Mouse (Mus musculus): ENCODE results near the gene Aox3. TPM values are rescaled to one million over a fixed set of nuclear protein-coding genes. Genes with fewer than 3 reads are reported as not detected.

The Aox3 gene
- polyA plus RNA-seq, 1 experiment from 2014 or later, result 0.26 TPM

DNA sequence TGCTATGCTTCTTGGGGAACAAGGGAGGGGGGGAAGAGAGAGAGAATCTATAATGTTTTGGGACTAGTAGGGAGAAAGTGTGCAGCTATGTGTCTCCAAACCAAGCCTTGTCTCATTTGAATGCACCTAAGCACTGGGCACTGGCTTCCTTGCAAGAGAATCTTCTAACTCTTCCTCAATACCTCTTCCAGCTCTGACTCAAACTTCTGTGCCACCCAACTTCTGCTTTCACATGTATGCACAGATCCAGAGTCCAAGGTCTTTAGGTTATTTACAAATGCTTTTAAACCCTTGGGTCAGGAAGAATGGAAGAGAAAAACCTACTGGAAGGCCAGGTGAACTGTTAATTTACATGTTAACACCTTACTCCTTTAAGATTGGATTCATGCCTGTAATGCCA lies 511 bp downstream of the Aox3 start:
- no peaks in the 10 kb centered on the region for H3K36me3 ChIP-seq
- no peaks in the 10 kb centered on the region for H3K27me3 ChIP-seq (ENCODE audit: insufficient read depth, poor library complexity, severe bottlenecking)
- H3K4me3 ChIP-seq, result no peak overlapping the region
- H3K4me1 ChIP-seq (replicated peaks), result no peaks in the 10 kb centered on the region
- H3K27ac ChIP-seq, result no peak overlapping the region
- H3K9me3 ChIP-seq, result no peaks in the 10 kb centered on the region
- DNase-seq (ENCODE audit: low spot score), result no peak

- Histone ChIP-seq H3K27ac (no peak overlapping the region), H3K27me3 (ENCODE audit: insufficient read depth, poor library complexity, severe bottlenecking) (no peaks in the 10 kb centered on the region), H3K4me1 (replicated peaks) (no peaks in the 10 kb centered on the region), H3K36me3 (no peaks in the 10 kb centered on the region), H3K9me3 (no peaks in the 10 kb centered on the region), H3K4me3 (no peak overlapping the region)
- no peak for DNase-seq (ENCODE audit: low spot score)
- 77% methylated on average over 6 of the region's 6 CpGs for WGBS
Observed at GRCm38 (mm10) chr1:58114021-58114560, 1.2 kb downstream of the Aox3 start.

DNA sequence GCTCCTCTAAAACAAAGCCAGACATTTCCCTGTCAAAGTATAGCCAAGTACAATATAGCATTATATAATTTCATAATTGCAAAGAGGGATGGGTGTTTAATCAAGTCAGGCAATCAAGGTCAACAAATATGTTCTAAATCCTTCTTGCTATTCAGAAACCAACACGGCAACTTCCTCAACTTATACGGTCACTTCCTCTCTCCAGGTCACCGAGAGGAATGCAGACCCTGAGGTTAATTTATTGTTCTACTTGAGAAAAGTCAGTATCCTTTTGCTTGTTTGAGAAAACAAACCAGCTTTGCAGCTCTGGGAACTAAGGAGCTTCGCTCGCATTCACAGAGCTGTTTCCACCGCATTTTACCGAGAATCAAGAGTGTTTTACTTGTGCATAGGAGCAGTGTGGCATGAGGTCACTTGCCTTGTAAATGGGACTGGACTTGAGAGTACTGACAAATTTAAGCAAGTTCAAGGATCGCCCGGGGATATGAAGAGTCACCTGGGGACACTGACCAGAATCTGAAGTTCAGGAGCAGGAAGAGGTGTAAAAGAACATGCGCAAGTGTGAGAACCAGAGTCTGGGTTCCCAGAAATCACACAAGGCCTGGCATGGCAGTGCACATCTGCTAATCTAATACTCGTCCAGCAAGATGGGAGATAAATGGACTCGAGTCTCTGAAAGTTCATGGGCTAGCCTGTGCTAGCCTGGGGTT lies 1.9 kb downstream of the Aox3 start:
- Histone ChIP-seq H3K9me3 (no peaks in the 10 kb centered on the region), H3K27me3 (ENCODE audit: insufficient read depth, poor library complexity, severe bottlenecking) (no peaks in the 10 kb centered on the region), H3K27ac (no peak overlapping the region), H3K36me3 (no peaks in the 10 kb centered on the region), H3K4me3 (no peak overlapping the region), H3K4me1 (replicated peaks) (no peaks in the 10 kb centered on the region)
- no peak for DNase-seq (ENCODE audit: low spot score)
- WGBS, result 76% methylated on average over 12 of the region's 12 CpGs

- WGBS, result 93% methylated on average over 3 of the region's 3 CpGs
- Histone ChIP-seq H3K27ac (no peak overlapping the region), H3K4me1 (replicated peaks) (no peaks in the 10 kb centered on the region), H3K9me3 (no peaks in the 10 kb centered on the region), H3K27me3 (ENCODE audit: insufficient read depth, poor library complexity, severe bottlenecking) (no peaks in the 10 kb centered on the region), H3K4me3 (no peak overlapping the region), H3K36me3 (no peaks in the 10 kb centered on the region)
- DNase-seq (ENCODE audit: low spot score), result no peak
Observed at GRCm38 (mm10) chr1:58118231-58118630, 5.3 kb downstream of the Aox3 start.

DNA sequence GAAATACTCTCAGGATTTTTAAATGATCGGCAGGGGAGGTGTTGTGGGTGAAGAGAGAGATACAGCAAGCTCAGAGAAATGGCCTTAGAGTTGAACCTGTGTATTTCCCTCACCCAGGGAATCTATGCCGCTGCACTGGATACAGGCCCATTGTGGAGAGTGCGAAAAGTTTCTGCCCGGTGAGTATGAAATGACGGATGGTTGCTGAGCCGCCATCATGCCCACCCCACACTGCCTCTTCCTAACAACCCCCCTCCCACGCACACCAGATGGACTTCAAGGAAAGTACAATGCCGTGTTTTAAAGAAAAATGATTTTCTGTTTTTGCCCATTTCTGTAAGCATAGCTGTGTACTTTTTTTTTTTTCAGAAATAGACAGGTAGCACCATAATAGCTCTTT lies 12.0 kb downstream of the Aox3 start:
- no peak overlapping the region for H3K4me3 ChIP-seq
- WGBS, result 90% methylated on average over 8 of the region's 8 CpGs
- H3K27me3 ChIP-seq (ENCODE audit: insufficient read depth, poor library complexity, severe bottlenecking), result no peaks in the 10 kb centered on the region
- no peaks in the 10 kb centered on the region for H3K36me3 ChIP-seq
- no peak for DNase-seq (ENCODE audit: low spot score)
- no peaks in the 10 kb centered on the region for H3K9me3 ChIP-seq
- H3K4me1 ChIP-seq (replicated peaks), result no peaks in the 10 kb centered on the region
- H3K27ac ChIP-seq, result no peak overlapping the region

DNA sequence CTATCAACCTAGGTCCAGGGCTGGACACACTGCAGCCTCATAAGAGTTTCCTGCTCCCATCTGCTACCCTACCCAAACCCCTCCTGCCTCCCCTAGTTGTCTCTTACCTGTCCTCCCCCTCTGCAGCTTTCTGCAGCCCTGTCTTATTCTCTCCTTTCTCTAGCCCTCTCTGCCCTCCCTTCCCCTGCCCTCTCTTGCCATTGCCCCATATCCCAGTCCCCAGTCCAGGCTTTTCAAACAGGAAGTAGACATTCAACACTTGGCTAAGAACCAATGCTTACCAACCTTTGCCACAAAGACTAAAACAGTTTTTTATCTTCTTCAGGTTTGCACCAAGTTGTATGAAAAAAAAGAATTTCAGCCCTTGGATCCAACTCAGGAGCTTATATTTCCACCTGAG lies 25.0 kb downstream of the Aox3 start:
- H3K36me3 ChIP-seq, result no peaks in the 10 kb centered on the region
- no peak overlapping the region for H3K4me3 ChIP-seq
- no peak overlapping the region for H3K27ac ChIP-seq
- H3K27me3 ChIP-seq (ENCODE audit: insufficient read depth, poor library complexity, severe bottlenecking), result no peaks in the 10 kb centered on the region
- no peak for DNase-seq (ENCODE audit: low spot score)
- no peaks in the 10 kb centered on the region for H3K9me3 ChIP-seq
- H3K4me1 ChIP-seq (replicated peaks), result no peaks in the 10 kb centered on the region

DNA sequence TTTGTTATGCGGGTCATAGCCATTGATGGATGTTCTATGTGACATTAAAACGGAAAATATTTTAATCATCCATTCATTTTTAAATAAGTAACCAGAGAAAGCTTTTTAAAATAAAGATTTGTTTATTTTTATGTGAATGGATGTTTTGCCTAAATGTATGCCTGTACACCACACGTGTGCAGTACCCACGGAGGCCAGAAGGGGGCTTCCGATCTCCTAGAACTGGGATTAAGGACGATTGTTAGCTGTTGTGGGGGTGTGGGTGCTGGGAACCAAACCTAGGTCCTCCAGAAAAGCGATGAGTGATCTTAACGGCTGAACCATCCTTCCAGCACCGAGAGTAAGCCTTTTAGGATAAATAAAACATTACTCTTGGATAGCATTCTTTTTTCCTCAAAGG lies 26.1 kb downstream of the Aox3 start:
- no peaks in the 10 kb centered on the region for H3K36me3 ChIP-seq
- 90% methylated on average over 9 of the region's 9 CpGs for WGBS
- H3K9me3 ChIP-seq, result no peaks in the 10 kb centered on the region
- H3K4me3 ChIP-seq, result no peak overlapping the region
- H3K27ac ChIP-seq, result no peak overlapping the region
- no peaks in the 10 kb centered on the region for H3K27me3 ChIP-seq (ENCODE audit: insufficient read depth, poor library complexity, severe bottlenecking)
- no peak for DNase-seq (ENCODE audit: low spot score)
- no peaks in the 10 kb centered on the region for H3K4me1 ChIP-seq (replicated peaks)

GRCm38 (mm10) chr1:58140607-58141006 lies 27.7 kb downstream of the Aox3 start:
- no peaks in the 10 kb centered on the region for H3K27me3 ChIP-seq (ENCODE audit: insufficient read depth, poor library complexity, severe bottlenecking)

DNA sequence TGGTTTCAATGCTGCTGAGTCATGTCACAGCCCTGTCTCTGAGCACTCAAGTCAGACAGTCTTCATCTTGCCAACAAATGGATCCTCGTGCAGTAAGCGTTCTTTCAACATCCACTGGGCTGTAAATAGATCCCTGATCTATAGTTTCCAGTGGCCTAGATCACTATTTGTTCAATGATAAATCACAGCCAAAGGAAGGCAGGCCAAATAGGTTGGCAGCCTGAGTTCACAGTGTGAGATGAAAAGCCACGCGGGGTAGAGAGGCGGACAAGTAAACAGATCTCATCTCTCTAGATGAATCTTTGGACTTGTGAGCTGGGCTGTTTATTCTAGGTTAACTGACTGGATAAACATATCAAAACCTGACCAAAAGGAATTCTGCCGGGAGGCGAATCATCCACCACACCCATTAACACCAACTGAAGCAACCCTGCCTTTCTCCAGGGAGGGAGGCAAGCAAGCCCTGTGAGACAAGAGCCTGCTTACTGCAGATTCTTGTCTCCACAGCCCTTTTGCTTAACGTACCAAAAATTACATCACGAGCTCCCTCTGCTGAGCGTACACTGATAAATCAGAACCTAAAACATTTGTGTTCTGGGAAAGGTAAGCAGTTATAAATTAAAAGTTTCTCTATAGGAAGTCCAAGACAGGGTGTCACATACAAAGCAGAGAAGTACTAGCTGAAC lies 31.6 kb downstream of the Aox3 start:
- Histone ChIP-seq H3K4me3 (no peak overlapping the region), H3K27ac (no peak overlapping the region), H3K27me3 (ENCODE audit: insufficient read depth, poor library complexity, severe bottlenecking) (no peaks in the 10 kb centered on the region), H3K9me3 (no peaks in the 10 kb centered on the region), H3K36me3 (no peaks in the 10 kb centered on the region), H3K4me1 (replicated peaks) (no peaks in the 10 kb centered on the region)
- 81% methylated on average over 10 of the region's 10 CpGs for WGBS
- no peak for DNase-seq (ENCODE audit: low spot score)

More at GRCm38 (mm10) chr1:58140607-58141006, 27.7 kb downstream of the Aox3 start:
- Histone ChIP-seq H3K9me3 (no peaks in the 10 kb centered on the region), H3K36me3 (no peaks in the 10 kb centered on the region), H3K4me1 (replicated peaks) (no peaks in the 10 kb centered on the region), H3K4me3 (no peak overlapping the region), H3K27ac (no peak overlapping the region)
- WGBS, result 89% methylated on average over 5 of the region's 5 CpGs
- DNase-seq (ENCODE audit: low spot score), result no peak

DNA sequence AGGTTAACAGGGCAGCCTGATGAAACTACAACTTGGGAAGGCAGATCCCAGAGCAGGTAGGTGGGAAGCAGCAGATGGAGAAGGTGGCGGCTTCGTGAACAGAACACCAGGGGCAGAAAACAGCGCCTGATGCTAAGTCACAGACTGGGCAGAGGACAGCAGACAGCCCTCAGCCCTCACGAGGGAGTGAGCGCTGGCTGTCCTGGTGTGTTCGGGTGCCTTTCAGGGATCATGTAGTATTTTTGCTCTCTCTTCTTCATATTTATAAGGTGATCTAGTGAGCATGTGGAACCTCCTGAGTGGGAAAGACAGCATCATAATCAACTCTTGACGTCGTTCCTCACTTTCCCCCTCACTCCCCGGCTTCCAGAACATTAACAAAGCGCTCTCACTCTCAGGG lies 33.1 kb downstream of the Aox3 start:
- no peak for DNase-seq (ENCODE audit: low spot score)
- Histone ChIP-seq H3K27ac (no peak overlapping the region), H3K4me3 (no peak overlapping the region), H3K27me3 (ENCODE audit: insufficient read depth, poor library complexity, severe bottlenecking) (no peaks in the 10 kb centered on the region), H3K4me1 (replicated peaks) (no peaks in the 10 kb centered on the region), H3K9me3 (no peaks in the 10 kb centered on the region), H3K36me3 (no peaks in the 10 kb centered on the region)
- WGBS, result 86% methylated on average over 10 of the region's 10 CpGs

- H3K27ac ChIP-seq, result no peak overlapping the region
- H3K36me3 ChIP-seq, result no peaks in the 10 kb centered on the region
- H3K4me1 ChIP-seq (replicated peaks), result no peaks in the 10 kb centered on the region
- WGBS, result 86% methylated on average over 6 of the region's 6 CpGs
- no peak for DNase-seq (ENCODE audit: low spot score)
- H3K27me3 ChIP-seq (ENCODE audit: insufficient read depth, poor library complexity, severe bottlenecking), result no peaks in the 10 kb centered on the region
- no peak overlapping the region for H3K4me3 ChIP-seq
- no peaks in the 10 kb centered on the region for H3K9me3 ChIP-seq
Observed at GRCm38 (mm10) chr1:58147776-58148175, 34.8 kb downstream of the Aox3 start.

GRCm38 (mm10) chr1:58152247-58152646 lies 39.3 kb downstream of the Aox3 start:
- no peak overlapping the region for H3K4me3 ChIP-seq
- H3K4me1 ChIP-seq (replicated peaks), result no peaks in the 10 kb centered on the region
- H3K27me3 ChIP-seq (ENCODE audit: insufficient read depth, poor library complexity, severe bottlenecking), result no peaks in the 10 kb centered on the region
- 86% methylated on average over 8 of the region's 8 CpGs for WGBS
- no peaks in the 10 kb centered on the region for H3K9me3 ChIP-seq
- H3K27ac ChIP-seq, result no peak overlapping the region
- H3K36me3 ChIP-seq, result no peaks in the 10 kb centered on the region
- no peak for DNase-seq (ENCODE audit: low spot score)

DNA sequence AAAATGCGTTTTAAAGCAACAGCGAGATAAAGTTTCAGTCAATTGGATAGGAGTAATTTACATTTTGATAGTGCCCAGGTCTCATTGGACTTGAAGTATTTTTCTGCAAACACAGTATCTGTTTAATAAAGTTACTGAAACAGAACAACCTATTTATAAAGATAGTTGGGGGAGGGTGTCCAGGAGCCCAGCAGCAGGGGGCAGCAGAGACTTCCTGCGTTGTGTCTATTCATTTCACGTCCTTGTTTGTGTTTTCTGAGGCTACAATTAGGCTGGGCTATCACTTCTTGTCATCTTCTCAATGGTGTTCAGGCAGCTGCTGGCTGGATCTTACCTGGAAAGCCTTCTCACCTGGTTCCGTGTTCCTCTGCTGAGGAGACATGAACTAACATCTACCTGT lies 43.8 kb downstream of the Aox3 start:
- H3K9me3 ChIP-seq, result no peaks in the 10 kb centered on the region
- WGBS, result 58% methylated on average over 5 of the region's 5 CpGs
- DNase-seq (ENCODE audit: low spot score), result peak; percentile 40
- no peak overlapping the region for H3K27ac ChIP-seq
- no peaks in the 10 kb centered on the region for H3K27me3 ChIP-seq (ENCODE audit: insufficient read depth, poor library complexity, severe bottlenecking)
- H3K4me1 ChIP-seq (replicated peaks), result no peaks in the 10 kb centered on the region
- H3K4me3 ChIP-seq, result no peak overlapping the region
- no peaks in the 10 kb centered on the region for H3K36me3 ChIP-seq
